Comparison of ENCODE assay signal across 8 mouse cellular contexts in the genomic region with DNA sequence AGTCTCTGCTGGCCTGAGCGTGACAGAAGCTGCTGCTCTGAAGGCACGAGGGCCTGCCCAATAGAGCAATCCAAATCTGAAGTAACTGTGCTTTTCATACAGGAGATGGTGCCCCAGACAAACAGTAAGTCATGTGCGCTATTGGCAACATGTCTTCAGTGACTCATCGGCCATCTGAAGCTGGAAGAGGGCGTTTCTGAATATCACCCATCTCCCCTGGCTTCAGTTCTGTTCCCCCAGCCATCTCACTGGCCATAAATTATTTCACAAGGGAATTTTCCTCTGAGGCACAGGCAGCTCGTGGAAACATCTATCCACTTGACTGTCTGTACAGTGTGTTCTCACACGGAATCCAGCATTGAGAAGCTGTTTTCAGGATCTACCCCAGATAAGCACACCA. TPM values are rescaled to one million over a fixed set of nuclear protein-coding genes. Genes with fewer than 3 reads are reported as not detected.
DNase-seq lines count a peak whose midpoint lies in the region; ATAC-seq and TF ChIP-seq lines count a peak whose summit lies in the region.
"Had no signal": no experiment of that assay in that cellular context is flagged by ENCODE, and none has a peak within 500 bp of the region (broad histone marks: within the 10 kb centered on the region; RNA-seq: fewer than 3 reads in every experiment).

No protein-coding gene starts in this region.

- H3K9me3 ChIP-seq in midbrain, postnatal 0 days (ENCODE audit: low read length), result no peaks in the 10 kb centered on the region
- H3K9me3 ChIP-seq in midbrain, embryonic 13.5 days, result no peaks in the 10 kb centered on the region
- H3K9me3 ChIP-seq: megakaryocyte, embryonic 14.5 days had no signal

- H3K4me2 ChIP-seq in midbrain, postnatal 0 days (ENCODE audit: low read depth, low read length, poor library complexity, severe bottlenecking), result no peak overlapping the region
- H3K4me2 ChIP-seq in midbrain, embryonic 13.5 days (replicated peaks), result no peak overlapping the region

- WGBS in midbrain, postnatal 0 days, result 74% methylated on average over 7 of the region's 7 CpGs
- WGBS in midbrain, embryonic 13.5 days, result 90% methylated on average over 7 of the region's 7 CpGs

- DNase-seq in midbrain, postnatal 0 days (ENCODE audit: low spot score), result peak; percentile 42
- DNase-seq in gonadal fat pad, adult 2 months (ENCODE audit: low read depth), result peak; percentile 70
- DNase-seq in kidney, postnatal 14 days, result peak; percentile 37
- DNase-seq in ovary, postnatal 14 days (ENCODE audit: low spot score), result peak; percentile 6

- TF ChIP-seq CTCF in midbrain, postnatal 0 days (IDR thresholded peaks at IDR 0.05), result no peak

- H3K4me1 ChIP-seq in midbrain, postnatal 0 days (ENCODE audit: insufficient read depth, low read length), result no peaks in the 10 kb centered on the region; the same call in 1 of the 2 replicates
- peaks cover 5% of the 10 kb centered on the region; the same call in 1 of the 2 replicates for H3K4me1 ChIP-seq in midbrain, embryonic 13.5 days (replicated peaks)
- H3K4me1 ChIP-seq in brown adipose tissue, adult 24 weeks (ENCODE audit: control insufficient read depth, insufficient read depth, insufficient read length, low read length), result peaks cover 3% of the 10 kb centered on the region

- no peak overlapping the region for H3K9ac ChIP-seq in midbrain, postnatal 0 days (replicated peaks; ENCODE audit: low read length, poor library complexity, severe bottlenecking)
- H3K9ac ChIP-seq in midbrain, embryonic 13.5 days (replicated peaks), result no peak overlapping the region

- 0 out of 2 replicates have a peak, but pooled peaks cover 5% of the 10 kb centered on the region for H3K36me3 ChIP-seq in midbrain, postnatal 0 days (ENCODE audit: insufficient read depth, low read length)
- peaks cover 61% of the 10 kb centered on the region for H3K36me3 ChIP-seq in midbrain, embryonic 13.5 days

- no peak overlapping the region for H3K4me3 ChIP-seq in midbrain, postnatal 0 days (ENCODE audit: low read depth, low read length)
- H3K4me3 ChIP-seq in midbrain, embryonic 13.5 days (replicated peaks), result no peak overlapping the region
- H3K4me3 ChIP-seq in brown adipose tissue, adult 24 weeks (ENCODE audit: insufficient read depth, low read depth, low read length), result no peak overlapping the region
- H3K4me3 ChIP-seq: megakaryocyte, embryonic 14.5 days had no signal

- ATAC-seq in midbrain, postnatal 0 days (ENCODE audit: low FRiP score), result no peak
- ATAC-seq in midbrain, embryonic 13.5 days, result no peak
- no peak for ATAC-seq in inflammation-experienced regulatory T-cells, adult 6 months

- H3K27ac ChIP-seq in midbrain, postnatal 0 days (ENCODE audit: low read depth, low read length), result peak overlapping the region; percentile 69
- H3K27ac ChIP-seq in midbrain, embryonic 13.5 days, result no peak overlapping the region
- peak overlapping the region; percentile 49 for H3K27ac ChIP-seq in brown adipose tissue, adult 24 weeks (replicated peaks; ENCODE audit: low read depth, low read length)

- H3K27me3 ChIP-seq in midbrain, postnatal 0 days (ENCODE audit: insufficient read depth, low read length), result no peaks in the 10 kb centered on the region
- H3K27me3 ChIP-seq in midbrain, embryonic 13.5 days, result no peaks in the 10 kb centered on the region
- H3K27me3 ChIP-seq: megakaryocyte, embryonic 14.5 days had no signal

RNA-seq across cellular contexts. Expression of gene Malsu1, which starts 22.8 kb away (rescaled TPM):
- total RNA-seq in midbrain, postnatal 0 days (2014; rRNA removed), result 32.0 and 47.7 TPM in 2 replicates
- polyA plus RNA-seq in midbrain, postnatal 0 days (2015; fragmentation: Nextera tagmentation; extraction: Ambion mirVana), result 90.6 and 92.3 TPM in 2 replicates
- 65.2 and 70.3 TPM in 2 replicates for polyA plus RNA-seq in midbrain, embryonic 13.5 days (2015; fragmentation: Nextera tagmentation; extraction: Ambion mirVana)
- polyA plus RNA-seq in brown adipose tissue, adult 24 weeks (2012; ENCODE audit: insufficient read depth, insufficient read length, missing spikeins), result 89.5 and 97.9 TPM in 2 replicates
- polyA plus RNA-seq in gonadal fat pad, adult 2 months (2012; rRNA removed), result 15.7 and 21.5 TPM in 2 replicates
- 10 to 100 TPM; 30.8 to 48.9 (median 42.6) TPM for polyA plus RNA-seq in inflammation-experienced regulatory T-cells, adult 6 months (2017; shearing (Covaris generic))

Comparison
In these comparisons a context has a peak if more than half of its experiments do, and no peak if none do; other contexts are left out.
1. DNase-seq: peak in every context shown above with its lines; median percentile 70 in gonadal fat pad, adult 2 months; 42 in midbrain, postnatal 0 days; 37 in kidney, postnatal 14 days; 6 in ovary, postnatal 14 days.